Mouse (Mus musculus): ENCODE measurements around the gene Gm26558. TPM values are rescaled to one million over a fixed set of nuclear protein-coding genes. Genes with fewer than 3 reads are reported as not detected.

Gene Gm26558
- polyA plus RNA-seq, 1 experiment from 2014 or later = 4.8 TPM

- no peaks in the 10 kb centered on the region for H3K9me3 ChIP-seq
- H3K4me2 ChIP-seq (replicated peaks) = no peak overlapping the region
- ATAC-seq (ENCODE audit: low FRiP score, low read depth) = no peak
- no peak overlapping the region for H3K4me3 ChIP-seq
- H3K27ac ChIP-seq = no peak overlapping the region
- WGBS = 92% methylated on average over 2 of the region's 2 CpGs
- H3K9ac ChIP-seq = no peak overlapping the region
- no peaks in the 10 kb centered on the region for H3K27me3 ChIP-seq (replicated peaks)
- no peaks in the 10 kb centered on the region for H3K4me1 ChIP-seq
- no peaks in the 10 kb centered on the region for H3K36me3 ChIP-seq
Measured at GRCm38 (mm10) chr2:70672476-70672875, 10.6 kb upstream of the Gm26558 start.

GRCm38 (mm10) chr2:70669896-70670295, 8.0 kb upstream of the Gm26558 start:
- Histone ChIP-seq H3K4me3 (no peak overlapping the region), H3K4me1 (no peaks in the 10 kb centered on the region), H3K27ac (no peak overlapping the region), H3K4me2 (replicated peaks) (no peak overlapping the region), H3K27me3 (replicated peaks) (no peaks in the 10 kb centered on the region), H3K9ac (no peak overlapping the region), H3K9me3 (no peaks in the 10 kb centered on the region), H3K36me3 (no peaks in the 10 kb centered on the region)
- 78% methylated on average over 2 of the region's 2 CpGs for WGBS
- ATAC-seq (ENCODE audit: low FRiP score, low read depth) = no peak

DNA sequence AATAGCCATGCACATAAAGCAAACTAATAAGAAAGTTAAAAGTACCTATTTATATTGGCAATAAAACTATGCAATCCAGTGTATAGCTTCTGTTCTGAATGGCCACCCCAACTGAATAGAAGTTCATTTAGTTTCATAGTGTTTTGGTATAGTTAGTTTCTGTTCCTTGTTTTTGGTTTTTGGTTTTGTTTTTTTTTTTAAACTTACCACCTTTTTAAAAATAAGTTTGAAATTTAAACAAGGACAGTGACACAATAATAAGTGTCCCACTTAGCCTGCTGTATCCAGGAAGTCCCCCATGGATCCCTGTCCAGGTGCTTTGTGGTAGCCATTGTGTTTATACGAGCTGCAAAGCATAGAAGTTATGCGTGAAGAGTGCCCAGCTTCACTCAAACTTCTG, 7.3 kb upstream of the Gm26558 start:
- H3K27ac ChIP-seq = no peak overlapping the region
- no peak overlapping the region for H3K4me3 ChIP-seq
- 79% methylated on average over 2 of the region's 2 CpGs for WGBS
- ATAC-seq (ENCODE audit: low FRiP score, low read depth) = no peak
- no peak overlapping the region for H3K4me2 ChIP-seq (replicated peaks)
- no peak overlapping the region for H3K9ac ChIP-seq
- no peaks in the 10 kb centered on the region for H3K9me3 ChIP-seq
- no peaks in the 10 kb centered on the region for H3K4me1 ChIP-seq
- no peaks in the 10 kb centered on the region for H3K36me3 ChIP-seq
- no peaks in the 10 kb centered on the region for H3K27me3 ChIP-seq (replicated peaks)

DNA sequence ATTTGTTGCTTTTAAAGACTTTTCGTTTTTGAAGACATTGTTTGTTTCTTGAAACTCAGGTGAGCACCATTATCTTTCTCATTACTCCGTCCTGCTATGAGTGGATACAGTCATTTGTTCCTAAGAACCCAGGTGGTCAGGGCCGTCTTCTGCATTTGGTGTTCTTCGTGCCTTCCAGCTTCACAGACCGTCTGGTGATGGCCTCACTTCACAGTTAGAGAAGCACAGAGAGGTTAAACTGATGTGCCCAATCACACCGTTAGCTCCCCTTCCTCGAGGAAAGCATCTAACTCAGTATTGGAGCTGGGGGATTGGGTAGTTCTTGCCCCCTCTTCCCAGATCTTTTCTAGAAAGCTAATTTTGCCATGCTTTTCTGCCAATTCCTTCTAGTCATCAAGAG, 5.1 kb upstream of the Gm26558 start:
- Histone ChIP-seq H3K9ac (no peak overlapping the region), H3K4me2 (replicated peaks) (no peak overlapping the region), H3K4me1 (peaks cover 9% of the 10 kb centered on the region), H3K36me3 (no peaks in the 10 kb centered on the region), H3K27me3 (replicated peaks) (no peaks in the 10 kb centered on the region), H3K4me3 (no peak overlapping the region), H3K27ac (no peak overlapping the region), H3K9me3 (no peaks in the 10 kb centered on the region)
- 92% methylated on average over 7 of the region's 7 CpGs for WGBS
- no peak for ATAC-seq (ENCODE audit: low FRiP score, low read depth)

DNA sequence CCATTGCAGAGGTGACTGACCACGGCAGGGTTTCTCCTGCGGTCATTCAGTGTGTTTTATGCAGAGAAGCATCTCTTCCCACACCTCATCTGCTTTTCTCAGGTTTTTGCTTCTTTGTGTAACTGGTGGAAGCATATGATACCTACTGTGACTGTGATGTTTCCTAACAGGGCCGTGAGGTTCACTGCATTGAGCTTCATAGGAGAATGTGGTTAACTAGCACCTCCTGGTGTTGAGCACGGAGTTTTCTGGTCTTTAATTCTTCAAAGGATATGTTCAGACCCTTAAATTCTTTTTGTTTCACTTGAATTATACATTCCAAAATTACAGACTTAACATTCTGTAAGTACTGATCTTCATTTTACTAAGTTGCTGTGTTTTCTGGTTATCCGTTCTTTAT, 1.9 kb upstream of the Gm26558 start:
- Histone ChIP-seq H3K4me3 (no peak overlapping the region), H3K27me3 (replicated peaks) (no peaks in the 10 kb centered on the region), H3K9ac (no peak overlapping the region), H3K36me3 (no peaks in the 10 kb centered on the region), H3K4me1 (peaks cover 12% of the 10 kb centered on the region), H3K4me2 (replicated peaks) (no peak overlapping the region), H3K9me3 (no peaks in the 10 kb centered on the region), H3K27ac (no peak overlapping the region)
- WGBS = 83% methylated on average over 5 of the region's 5 CpGs
- ATAC-seq (ENCODE audit: low FRiP score, low read depth) = no peak

- H3K36me3 ChIP-seq = no peaks in the 10 kb centered on the region
- peak within 1 kb of the TSS; percentile 82 for H3K27ac ChIP-seq
- no peaks in the 10 kb centered on the region for H3K27me3 ChIP-seq (replicated peaks)
- peak within 1 kb of the TSS; percentile 94 for H3K9ac ChIP-seq
- H3K4me3 ChIP-seq = peak within 1 kb of the TSS; percentile 88
- WGBS = 2% methylated on average over 64 of the region's 64 CpGs
- ATAC-seq (ENCODE audit: low FRiP score, low read depth) = peak; percentile 96
- peaks cover 12% of the 10 kb centered on the region for H3K4me1 ChIP-seq
- no peaks in the 10 kb centered on the region for H3K9me3 ChIP-seq
- H3K4me2 ChIP-seq (replicated peaks) = peak within 1 kb of the TSS; percentile 84
Measured at GRCm38 (mm10) chr2:70660887-70661714, 807 bp downstream of the Gm26558 start, which contains the start of gene Gorasp2. Gene Gorasp2, plus strand, starts transcription at chr2:70661576.

GRCm38 (mm10) chr2:70657083-70657482, 4.8 kb downstream of the Gm26558 start:
- no peak overlapping the region for H3K4me3 ChIP-seq
- no peaks in the 10 kb centered on the region for H3K36me3 ChIP-seq
- H3K4me2 ChIP-seq (replicated peaks) = no peak overlapping the region
- no peak overlapping the region for H3K27ac ChIP-seq
- H3K27me3 ChIP-seq (replicated peaks) = no peaks in the 10 kb centered on the region
- H3K4me1 ChIP-seq = peaks cover 3% of the 10 kb centered on the region
- no peaks in the 10 kb centered on the region for H3K9me3 ChIP-seq
- no peak overlapping the region for H3K9ac ChIP-seq
- 66% methylated on average over 7 of the region's 7 CpGs for WGBS
- no peak for ATAC-seq (ENCODE audit: low FRiP score, low read depth)

GRCm38 (mm10) chr2:70651820-70652219, 10.1 kb downstream of the Gm26558 start:
- Histone ChIP-seq H3K27me3 (replicated peaks) (no peaks in the 10 kb centered on the region), H3K4me3 (no peak overlapping the region), H3K4me1 (no peaks in the 10 kb centered on the region), H3K9me3 (no peaks in the 10 kb centered on the region), H3K4me2 (replicated peaks) (no peak overlapping the region), H3K36me3 (no peaks in the 10 kb centered on the region), H3K27ac (no peak overlapping the region), H3K9ac (no peak overlapping the region)
- no peak for ATAC-seq (ENCODE audit: low FRiP score, low read depth)
- whole genome bisulfite sequencing = 81% methylated on average over 6 of the region's 6 CpGs

GRCm38 (mm10) chr2:70649471-70649870, 12.4 kb downstream of the Gm26558 start:
- WGBS = 91% methylated on average over 4 of the region's 4 CpGs
- H3K4me3 ChIP-seq = no peak overlapping the region
- no peak for ATAC-seq (ENCODE audit: low FRiP score, low read depth)
- no peak overlapping the region for H3K9ac ChIP-seq
- H3K4me1 ChIP-seq = no peaks in the 10 kb centered on the region
- H3K27me3 ChIP-seq (replicated peaks) = no peaks in the 10 kb centered on the region
- no peak overlapping the region for H3K4me2 ChIP-seq (replicated peaks)
- H3K27ac ChIP-seq = no peak overlapping the region
- no peaks in the 10 kb centered on the region for H3K36me3 ChIP-seq
- H3K9me3 ChIP-seq = no peaks in the 10 kb centered on the region

GRCm38 (mm10) chr2:70648271-70648670, 13.6 kb downstream of the Gm26558 start:
- 93% methylated on average over 5 of the region's 5 CpGs for WGBS
- ATAC-seq (ENCODE audit: low FRiP score, low read depth) = no peak
- Histone ChIP-seq H3K9ac (no peak overlapping the region), H3K4me1 (peaks cover 6% of the 10 kb centered on the region; the same call in 1 of the 2 replicates), H3K4me3 (no peak overlapping the region), H3K27me3 (replicated peaks) (no peaks in the 10 kb centered on the region), H3K9me3 (no peaks in the 10 kb centered on the region), H3K27ac (no peak overlapping the region), H3K4me2 (replicated peaks) (no peak overlapping the region), H3K36me3 (no peaks in the 10 kb centered on the region)

DNA sequence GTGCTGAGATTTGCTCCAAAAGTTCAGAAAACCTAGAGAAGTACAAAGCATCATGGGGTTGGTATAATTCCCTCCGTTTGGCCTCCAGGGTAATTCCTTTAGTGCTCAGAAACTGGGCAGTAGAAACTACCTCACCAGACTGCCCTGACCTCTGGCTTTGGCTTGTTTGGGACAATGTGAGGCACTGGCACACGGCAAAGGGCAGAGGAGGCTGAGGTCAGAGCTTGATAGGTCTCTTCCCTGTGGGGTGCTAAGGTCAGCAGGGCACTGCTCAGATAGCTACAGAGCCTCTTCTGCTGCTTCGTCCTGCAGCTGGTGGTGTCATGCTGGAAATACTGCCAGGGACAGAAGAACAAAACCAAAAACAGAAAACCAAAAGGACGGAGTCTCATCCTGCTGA, 14.2 kb downstream of the Gm26558 start:
- Histone ChIP-seq H3K27ac (no peak overlapping the region), H3K9ac (no peak overlapping the region), H3K9me3 (no peaks in the 10 kb centered on the region), H3K4me3 (no peak overlapping the region), H3K36me3 (no peaks in the 10 kb centered on the region), H3K27me3 (replicated peaks) (no peaks in the 10 kb centered on the region), H3K4me1 (peaks cover 11% of the 10 kb centered on the region), H3K4me2 (replicated peaks) (no peak overlapping the region)
- no peak for ATAC-seq (ENCODE audit: low FRiP score, low read depth)
- 23% methylated on average over 4 of the region's 4 CpGs for WGBS

DNA sequence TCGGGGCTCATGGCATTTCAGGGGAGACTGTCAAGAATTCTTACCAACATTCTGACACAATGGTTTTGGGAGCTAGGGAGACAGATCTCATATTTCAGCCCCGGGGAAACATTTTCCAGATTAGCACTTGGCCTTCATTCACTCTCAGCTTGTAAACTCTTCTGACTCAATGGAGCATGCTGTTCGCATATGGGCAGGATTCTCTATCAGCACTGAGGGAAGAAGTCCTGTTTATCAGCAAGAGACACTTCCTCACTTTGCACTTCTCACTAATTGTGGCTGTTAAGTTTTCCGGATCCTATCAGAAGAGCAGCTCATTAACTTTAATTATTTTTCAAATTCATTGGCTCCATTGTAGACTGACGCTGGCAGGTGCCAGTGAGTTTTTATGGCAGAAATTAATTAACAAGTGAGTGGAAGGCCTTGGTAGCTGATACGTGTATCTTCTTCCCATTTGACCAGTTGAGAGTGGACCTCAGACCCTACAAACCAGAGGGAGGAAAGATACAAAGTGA, 16.6 kb downstream of the Gm26558 start:
- Histone ChIP-seq H3K9ac (no peak overlapping the region), H3K36me3 (no peaks in the 10 kb centered on the region), H3K4me2 (replicated peaks) (no peak overlapping the region), H3K27ac (no peak overlapping the region), H3K4me1 (peaks cover 15% of the 10 kb centered on the region), H3K27me3 (replicated peaks) (no peaks in the 10 kb centered on the region), H3K4me3 (no peak overlapping the region), H3K9me3 (no peaks in the 10 kb centered on the region)
- 80% methylated on average over 6 of the region's 6 CpGs for WGBS
- no peak for ATAC-seq (ENCODE audit: low FRiP score, low read depth)
